Mouse (Mus musculus): ENCODE data around the gene Cux2. TPM values are rescaled to one million over a fixed set of nuclear protein-coding genes. Genes with fewer than 3 reads are reported as not detected.

The Cux2 gene
- polyA plus RNA-seq, 1 experiment from 2014 or later = 4.9 TPM

GRCm38 (mm10) chr5:121812526-121813243 is 237.2 kb downstream of the Cux2 start:
- H3K36me3 ChIP-seq (replicated peaks) = peaks cover 94% of the 10 kb centered on the region
- no peaks in the 10 kb centered on the region for H3K4me1 ChIP-seq
- H3K9me3 ChIP-seq = no peaks in the 10 kb centered on the region
- no peak for DNase-seq (ENCODE audit: low spot score)
- no peak overlapping the region for H3K27ac ChIP-seq (replicated peaks)
- no peaks in the 10 kb centered on the region for H3K27me3 ChIP-seq (replicated peaks; ENCODE audit: low read depth, poor library complexity, severe bottlenecking)
- 87% methylated on average over 7 of the region's 7 CpGs for WGBS
- no peak overlapping the region for H3K4me3 ChIP-seq

DNA sequence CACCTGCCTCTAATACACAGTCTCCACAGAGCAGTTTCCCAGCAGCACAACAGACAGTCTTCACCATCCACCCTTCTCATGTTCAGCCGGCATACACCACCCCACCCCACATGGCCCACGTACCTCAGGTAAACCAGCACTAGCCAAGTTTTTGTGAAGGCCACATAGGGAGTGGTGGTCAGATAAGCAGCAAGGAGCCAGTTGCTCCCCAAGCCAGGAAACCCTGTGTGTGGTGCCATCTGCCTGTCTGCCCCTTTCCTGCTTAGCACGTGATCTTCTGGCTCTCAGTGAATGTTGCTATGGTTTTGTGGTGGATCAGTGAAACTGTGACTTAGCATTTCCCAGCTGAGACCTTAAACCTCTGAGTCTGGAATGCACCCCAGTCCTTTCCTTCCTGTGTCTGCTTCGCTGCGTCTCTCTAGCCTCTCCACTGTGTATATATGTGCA is 238.4 kb downstream of the Cux2 start:
- H3K9me3 ChIP-seq = no peaks in the 10 kb centered on the region
- H3K27ac ChIP-seq (replicated peaks) = no peak overlapping the region
- H3K27me3 ChIP-seq (replicated peaks; ENCODE audit: low read depth, poor library complexity, severe bottlenecking) = no peaks in the 10 kb centered on the region
- H3K36me3 ChIP-seq (replicated peaks) = peaks cover 92% of the 10 kb centered on the region
- H3K4me3 ChIP-seq = no peak overlapping the region
- H3K4me1 ChIP-seq = no peaks in the 10 kb centered on the region
- 96% methylated on average over 5 of the region's 5 CpGs for WGBS
- DNase-seq (ENCODE audit: low spot score) = no peak

DNA sequence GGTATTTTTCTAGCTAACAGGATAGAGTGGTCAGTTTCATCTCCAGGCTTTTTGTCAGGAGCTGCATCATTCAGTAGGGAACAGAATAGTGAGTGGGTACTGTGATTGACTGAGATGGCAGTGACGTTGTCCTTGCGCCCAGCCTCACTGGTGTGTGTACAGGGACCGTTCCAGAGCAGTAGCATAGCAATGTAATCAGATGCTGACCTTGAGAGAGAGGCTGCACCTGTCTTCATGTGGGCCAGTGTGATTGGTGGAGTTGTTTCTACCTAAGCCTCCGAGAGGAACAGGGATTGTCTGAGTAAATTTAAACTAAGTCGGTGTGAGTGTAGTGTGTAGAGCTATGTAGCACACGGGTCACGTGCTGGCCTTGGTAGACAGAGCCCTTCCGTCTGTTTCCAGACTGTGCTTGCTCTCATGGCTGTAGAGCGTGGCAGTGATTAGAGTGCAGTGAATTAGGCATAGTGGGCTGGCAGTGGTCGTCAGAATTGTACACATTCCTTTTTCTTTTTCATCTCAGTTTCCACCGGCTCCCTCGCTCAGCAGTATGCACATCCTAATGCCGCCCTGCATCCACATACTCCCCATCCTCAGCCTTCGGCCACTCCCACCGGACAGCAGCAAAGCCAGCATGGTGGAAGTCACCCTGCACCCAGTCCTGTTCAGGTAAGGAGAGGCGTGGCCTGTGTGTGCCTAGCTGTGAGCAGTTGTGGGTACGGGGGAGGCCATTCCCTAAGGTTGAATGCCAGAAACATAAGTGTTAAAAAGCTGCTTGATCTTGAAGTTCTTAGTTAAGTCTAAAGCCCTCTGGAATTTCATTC is 239.4 kb downstream of the Cux2 start:
- DNase-seq (ENCODE audit: low spot score) = no peak
- H3K27me3 ChIP-seq (replicated peaks; ENCODE audit: low read depth, poor library complexity, severe bottlenecking) = no peaks in the 10 kb centered on the region
- 91% methylated on average over 17 of the region's 17 CpGs for WGBS
- H3K4me3 ChIP-seq = no peak overlapping the region
- no peak overlapping the region for H3K27ac ChIP-seq (replicated peaks)
- no peaks in the 10 kb centered on the region for H3K4me1 ChIP-seq
- H3K9me3 ChIP-seq = no peaks in the 10 kb centered on the region
- peaks cover 92% of the 10 kb centered on the region for H3K36me3 ChIP-seq (replicated peaks)

DNA sequence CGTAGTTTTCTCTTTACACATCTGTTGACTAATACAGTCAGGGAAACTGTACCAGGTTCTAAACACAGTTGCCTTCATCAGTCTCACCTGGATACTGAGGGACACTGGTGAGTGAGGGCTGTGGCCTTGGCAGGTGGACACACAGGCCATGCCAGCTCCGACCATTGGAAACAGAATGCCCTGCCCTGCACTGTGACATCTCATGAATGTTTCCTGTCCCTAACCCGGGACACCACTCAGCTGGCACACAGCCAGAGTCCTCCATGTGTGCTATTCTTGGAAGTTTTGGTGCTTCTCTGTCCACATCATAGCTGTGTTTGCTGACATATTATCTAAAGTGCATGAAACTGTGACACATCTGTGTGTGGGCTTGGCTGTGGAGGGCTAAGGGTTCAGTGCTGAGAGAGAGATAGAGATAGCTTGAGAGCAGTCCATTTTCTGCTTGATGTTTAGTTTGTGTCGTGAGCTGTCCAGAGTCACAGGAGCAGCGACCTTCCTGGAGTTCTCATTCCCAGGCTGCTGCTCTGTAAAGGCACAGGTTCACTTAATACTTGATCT is 240.2 kb downstream of the Cux2 start:
- H3K4me3 ChIP-seq = no peak overlapping the region
- 87% methylated on average over 5 of the region's 5 CpGs for WGBS
- H3K9me3 ChIP-seq = no peaks in the 10 kb centered on the region
- no peak overlapping the region for H3K27ac ChIP-seq (replicated peaks)
- H3K36me3 ChIP-seq (replicated peaks) = peaks cover 92% of the 10 kb centered on the region
- no peaks in the 10 kb centered on the region for H3K4me1 ChIP-seq
- no peaks in the 10 kb centered on the region for H3K27me3 ChIP-seq (replicated peaks; ENCODE audit: low read depth, poor library complexity, severe bottlenecking)
- DNase-seq (ENCODE audit: low spot score) = no peak

DNA sequence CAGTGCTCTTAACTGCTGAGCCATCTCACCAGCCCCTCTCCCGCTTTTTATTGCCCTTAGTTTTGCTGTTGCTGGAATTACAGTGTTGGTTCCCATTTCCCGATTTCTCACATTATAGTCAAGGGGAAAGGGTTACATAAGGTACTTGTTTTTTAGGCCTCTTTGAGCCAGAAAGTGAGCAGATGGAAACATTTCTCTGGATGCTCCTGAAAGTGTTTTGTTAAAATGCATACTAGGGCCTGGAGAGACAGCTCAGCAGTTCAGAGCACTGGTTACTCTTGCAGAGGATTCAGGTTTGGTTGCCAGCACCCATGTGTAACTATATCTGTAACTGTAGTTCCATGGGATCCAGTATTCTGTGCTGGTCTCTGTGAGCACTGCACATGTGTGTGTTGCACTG is 241.7 kb downstream of the Cux2 start:
- Histone ChIP-seq H3K4me3 (no peak overlapping the region), H3K4me1 (no peaks in the 10 kb centered on the region), H3K27ac (replicated peaks) (no peak overlapping the region), H3K36me3 (replicated peaks) (peaks cover 94% of the 10 kb centered on the region), H3K27me3 (replicated peaks; ENCODE audit: low read depth, poor library complexity, severe bottlenecking) (no peaks in the 10 kb centered on the region), H3K9me3 (no peaks in the 10 kb centered on the region)
- DNase-seq (ENCODE audit: low spot score) = no peak
- 89% methylated on average over 2 of the region's 2 CpGs for WGBS

GRCm38 (mm10) chr5:121807186-121807585 is 242.7 kb downstream of the Cux2 start:
- no peak for DNase-seq (ENCODE audit: low spot score)
- Histone ChIP-seq H3K4me3 (no peak overlapping the region), H3K27ac (replicated peaks) (no peak overlapping the region), H3K4me1 (no peaks in the 10 kb centered on the region), H3K9me3 (no peaks in the 10 kb centered on the region), H3K36me3 (replicated peaks) (peaks cover 94% of the 10 kb centered on the region), H3K27me3 (replicated peaks; ENCODE audit: low read depth, poor library complexity, severe bottlenecking) (no peaks in the 10 kb centered on the region)
- 93% methylated on average over 3 of the region's 3 CpGs for WGBS

Small RNA genes lying within 50 kb of the gene (microRNA-seq; reads per million reads assigned to microRNA genes)
- 0.91 reads per million for gene Mir7031

Other genes with a start within 250 kb of the Cux2 start
- 7.9 TPM in 2 replicates for gene Sh2b3, start 212.5 kb downstream of the Cux2 start, polyA plus RNA-seq (2016; fragmentation: Nextera tagmentation; extraction: Ambion mirVana)
- 56.5 and 60.0 TPM in 2 replicates for gene Pheta1, start 201.1 kb downstream of the Cux2 start, polyA plus RNA-seq (2016; fragmentation: Nextera tagmentation; extraction: Ambion mirVana)
- 0.57 TPM in 1 of 2 replicates, not detected in the other for gene Myl2, start 50.8 kb upstream of the Cux2 start, polyA plus RNA-seq (2016; fragmentation: Nextera tagmentation; extraction: Ambion mirVana)
- gene Ccdc63, start 90.7 kb upstream of the Cux2 start, polyA plus RNA-seq (2016; fragmentation: Nextera tagmentation; extraction: Ambion mirVana) = not detected in 2 replicates
- 296 and 318 TPM in 2 replicates for gene Ppp1cc, start 108.2 kb upstream of the Cux2 start, polyA plus RNA-seq (2016; fragmentation: Nextera tagmentation; extraction: Ambion mirVana)
- 14.6 and 15.8 TPM in 2 replicates for gene Hvcn1, start 156.7 kb upstream of the Cux2 start, polyA plus RNA-seq (2016; fragmentation: Nextera tagmentation; extraction: Ambion mirVana)
- gene Tctn1, start 214.4 kb upstream of the Cux2 start, polyA plus RNA-seq (2016; fragmentation: Nextera tagmentation; extraction: Ambion mirVana) = 4.8 and 5.5 TPM in 2 replicates
- gene Pptc7, start 234.3 kb upstream of the Cux2 start, polyA plus RNA-seq (2016; fragmentation: Nextera tagmentation; extraction: Ambion mirVana) = 8.0 and 8.9 TPM in 2 replicates

All from embryonic facial prominence, embryonic 10.5 days (tissue).